Mouse (Mus musculus): Measurements from ENCODE around the gene Hbs1l. TPM values are rescaled to one million over a fixed set of nuclear protein-coding genes. Genes with fewer than 3 reads are reported as not detected.

The Hbs1l gene
- polyA plus RNA-seq, 1 experiment from 2014 or later, result 142 TPM

DNA sequence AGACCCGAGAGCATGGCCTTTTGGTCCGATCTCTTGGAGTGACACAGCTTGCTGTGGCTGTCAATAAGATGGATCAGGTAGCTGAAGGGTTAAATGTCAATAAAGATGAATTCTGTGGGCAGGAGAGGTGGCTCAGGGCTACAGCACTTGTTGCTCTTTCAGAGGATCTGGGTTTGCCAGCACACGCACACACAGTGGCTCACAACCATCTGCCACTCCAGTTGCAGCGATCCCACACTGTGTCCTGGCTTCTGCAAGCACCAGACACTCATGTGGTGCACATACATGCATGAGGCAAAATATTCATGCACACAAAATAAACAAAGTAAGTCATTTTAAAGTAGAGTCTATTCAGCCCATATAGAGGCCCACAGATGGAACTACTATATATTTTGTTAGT lies 51.6 kb downstream of the Hbs1l start:
- H3K9ac ChIP-seq (ENCODE audit: low read length), result no peak overlapping the region
- H3K27me3 ChIP-seq (ENCODE audit: control insufficient read depth, insufficient read depth, low read length), result no peaks in the 10 kb centered on the region
- peaks cover 9% of the 10 kb centered on the region; the same call in 1 of the 2 replicates for H3K36me3 ChIP-seq (ENCODE audit: control insufficient read depth, insufficient read depth, low read length)
- ATAC-seq (replicated peaks; ENCODE audit: low FRiP score) (no peak), DNase-seq (ENCODE audit: low spot score) (no peak)
- no peak overlapping the region for H3K27ac ChIP-seq (ENCODE audit: low read depth, low read length)
- H3K4me3 ChIP-seq (ENCODE audit: low read depth, low read length), result no peak overlapping the region
- H3K4me2 ChIP-seq (ENCODE audit: low read depth, low read length, severe bottlenecking), result no peak overlapping the region
- H3K4me1 ChIP-seq (replicated peaks; ENCODE audit: control insufficient read depth, insufficient read depth, low read length), result no peaks in the 10 kb centered on the region
- WGBS, result 91% methylated on average over 4 of the region's 4 CpGs
- no peaks in the 10 kb centered on the region for H3K9me3 ChIP-seq (ENCODE audit: control insufficient read depth, low read length)

DNA sequence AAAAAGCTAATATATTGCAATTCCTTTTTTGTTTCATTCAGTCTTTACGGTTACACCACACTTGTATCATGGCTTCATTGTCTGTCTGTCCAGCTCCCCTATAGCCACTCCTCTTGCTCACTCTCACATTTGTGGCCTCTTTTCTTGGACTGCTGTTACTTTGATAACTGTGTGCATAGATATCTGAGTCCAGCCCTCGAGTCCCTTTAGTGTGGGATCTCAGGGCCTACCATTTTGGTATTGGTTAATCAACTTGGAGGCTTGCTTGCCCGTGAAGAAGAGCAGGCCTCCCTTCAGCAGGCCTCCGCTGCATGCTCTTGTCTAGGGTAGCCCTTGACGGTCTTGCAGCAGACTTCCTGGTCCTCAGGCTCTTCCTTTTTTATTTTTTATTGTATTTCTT lies 53.7 kb downstream of the Hbs1l start:
- no peaks in the 10 kb centered on the region for H3K4me1 ChIP-seq (replicated peaks; ENCODE audit: control insufficient read depth, insufficient read depth, low read length)
- H3K27me3 ChIP-seq (ENCODE audit: control insufficient read depth, insufficient read depth, low read length), result no peaks in the 10 kb centered on the region
- peaks cover 9% of the 10 kb centered on the region; the same call in 1 of the 2 replicates for H3K36me3 ChIP-seq (ENCODE audit: control insufficient read depth, insufficient read depth, low read length)
- H3K9me3 ChIP-seq (ENCODE audit: control insufficient read depth, low read length), result no peaks in the 10 kb centered on the region
- H3K27ac ChIP-seq (ENCODE audit: low read depth, low read length), result no peak overlapping the region
- no peak overlapping the region for H3K4me3 ChIP-seq (ENCODE audit: low read depth, low read length)
- DNase-seq (ENCODE audit: low spot score) (no peak), ATAC-seq (replicated peaks; ENCODE audit: low FRiP score) (no peak)
- H3K9ac ChIP-seq (ENCODE audit: low read length), result no peak overlapping the region
- no peak overlapping the region for H3K4me2 ChIP-seq (ENCODE audit: low read depth, low read length, severe bottlenecking)
- WGBS, result 93% methylated on average over 5 of the region's 5 CpGs

DNA sequence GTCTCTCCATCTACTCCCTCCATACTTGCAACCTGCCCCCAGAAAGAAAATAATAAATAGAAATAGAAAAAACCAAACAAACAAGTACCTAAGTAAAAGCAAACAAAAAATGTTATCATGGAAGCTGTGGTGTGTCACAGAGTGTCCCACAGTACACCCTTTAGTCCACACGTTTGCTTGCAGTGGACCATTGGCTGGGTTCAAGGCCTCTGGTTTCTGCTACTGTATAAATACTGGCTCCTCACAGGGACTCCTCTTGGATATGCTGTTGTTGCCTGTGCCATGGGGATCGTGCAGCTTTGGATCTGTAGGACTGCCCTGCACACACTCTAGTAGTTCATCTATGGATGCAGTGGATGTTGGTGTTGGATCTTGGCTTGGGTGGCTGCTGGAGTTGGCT lies 54.2 kb downstream of the Hbs1l start:
- Histone ChIP-seq H3K4me1 (replicated peaks; ENCODE audit: control insufficient read depth, insufficient read depth, low read length) (no peaks in the 10 kb centered on the region), H3K27me3 (ENCODE audit: control insufficient read depth, insufficient read depth, low read length) (no peaks in the 10 kb centered on the region), H3K4me3 (ENCODE audit: low read depth, low read length) (no peak overlapping the region), H3K9ac (ENCODE audit: low read length) (no peak overlapping the region), H3K4me2 (ENCODE audit: low read depth, low read length, severe bottlenecking) (no peak overlapping the region), H3K27ac (ENCODE audit: low read depth, low read length) (no peak overlapping the region), H3K9me3 (ENCODE audit: control insufficient read depth, low read length) (no peaks in the 10 kb centered on the region), H3K36me3 (ENCODE audit: control insufficient read depth, insufficient read depth, low read length) (peaks cover 13% of the 10 kb centered on the region; the same call in 1 of the 2 replicates)
- DNase-seq (ENCODE audit: low spot score) (no peak), ATAC-seq (replicated peaks; ENCODE audit: low FRiP score) (no peak)
- 86% methylated on average over 2 of the region's 2 CpGs for WGBS

DNA sequence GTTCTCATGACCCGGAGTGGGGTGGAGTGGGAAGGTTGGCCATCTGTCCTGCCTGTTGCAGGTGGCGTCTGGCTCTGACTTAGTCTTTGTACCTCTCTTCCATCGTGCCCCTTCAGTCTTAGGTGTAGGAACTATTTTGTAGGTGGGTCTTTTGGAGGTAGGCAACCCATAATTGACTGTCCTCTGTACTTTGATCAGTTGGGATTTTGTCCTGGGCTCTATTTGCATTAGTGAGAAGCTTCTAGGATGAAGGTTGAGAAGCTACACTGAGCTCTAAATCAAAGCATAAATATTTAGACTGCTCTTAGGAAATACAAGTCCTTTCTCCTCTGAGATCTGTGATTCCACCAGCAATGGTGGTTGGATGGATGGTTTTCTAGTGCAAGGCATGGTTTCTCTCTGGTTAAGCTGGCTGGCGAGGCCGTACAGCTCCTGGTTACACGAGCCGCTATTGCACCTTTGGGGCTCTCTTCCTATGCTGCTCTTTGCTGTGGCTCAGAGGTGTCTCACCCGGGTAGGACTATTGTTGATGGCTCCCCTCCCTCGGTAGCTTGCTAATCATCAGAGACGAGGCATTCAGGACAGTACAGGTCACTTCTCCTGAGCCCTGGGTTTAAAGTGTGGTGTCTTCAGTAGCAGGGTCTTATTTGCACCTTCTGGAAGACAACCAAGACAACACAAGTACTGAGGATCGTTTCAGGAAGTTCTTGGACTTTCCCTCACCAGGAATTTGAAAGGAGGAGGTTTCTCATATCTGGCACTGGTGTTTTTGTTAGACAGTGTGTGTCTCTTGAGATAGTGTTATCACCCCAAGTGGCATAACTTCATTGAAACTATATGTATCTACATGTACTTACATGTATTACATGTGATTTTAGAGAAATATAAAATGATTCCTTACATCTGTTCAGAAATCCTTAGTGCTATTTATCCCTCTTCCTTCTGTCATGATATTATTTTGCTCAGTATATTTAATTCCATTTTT lies 55.0 kb downstream of the Hbs1l start:
- H3K4me1 ChIP-seq (replicated peaks; ENCODE audit: control insufficient read depth, insufficient read depth, low read length), result no peaks in the 10 kb centered on the region
- H3K9me3 ChIP-seq (ENCODE audit: control insufficient read depth, low read length), result no peaks in the 10 kb centered on the region
- WGBS, result 93% methylated on average over 11 of the region's 11 CpGs
- no peaks in the 10 kb centered on the region for H3K27me3 ChIP-seq (ENCODE audit: control insufficient read depth, insufficient read depth, low read length)
- no peak overlapping the region for H3K4me2 ChIP-seq (ENCODE audit: low read depth, low read length, severe bottlenecking)
- no peak overlapping the region for H3K9ac ChIP-seq (ENCODE audit: low read length)
- no peak overlapping the region for H3K4me3 ChIP-seq (ENCODE audit: low read depth, low read length)
- ATAC-seq (replicated peaks; ENCODE audit: low FRiP score) (no peak), DNase-seq (ENCODE audit: low spot score) (no peak)
- H3K36me3 ChIP-seq (ENCODE audit: control insufficient read depth, insufficient read depth, low read length), result peaks cover 13% of the 10 kb centered on the region; the same call in 1 of the 2 replicates
- H3K27ac ChIP-seq (ENCODE audit: low read depth, low read length), result no peak overlapping the region

DNA sequence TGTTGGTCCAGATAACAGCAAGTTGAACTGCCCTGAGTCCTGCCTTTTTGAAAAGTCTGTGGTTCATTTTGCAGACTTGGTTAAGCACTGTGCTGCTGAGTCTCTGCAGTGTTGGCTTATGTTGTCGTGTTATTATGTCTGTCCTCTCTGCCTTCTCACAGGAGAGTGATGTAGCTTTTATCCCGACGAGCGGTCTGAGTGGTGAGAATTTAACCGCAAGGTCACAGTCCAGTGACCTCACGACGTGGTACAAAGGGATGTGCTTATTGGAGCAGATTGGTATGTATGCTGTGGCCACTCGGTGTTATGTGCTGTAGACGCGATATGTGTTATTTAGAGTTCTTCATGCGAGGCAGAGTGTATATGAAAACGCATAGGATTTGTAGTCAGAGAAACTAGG lies 56.0 kb downstream of the Hbs1l start:
- no peaks in the 10 kb centered on the region for H3K27me3 ChIP-seq (ENCODE audit: control insufficient read depth, insufficient read depth, low read length)
- H3K9ac ChIP-seq (ENCODE audit: low read length), result no peak overlapping the region
- H3K9me3 ChIP-seq (ENCODE audit: control insufficient read depth, low read length), result no peaks in the 10 kb centered on the region
- ATAC-seq (replicated peaks; ENCODE audit: low FRiP score), result no peak
- WGBS, result 75% methylated on average over 12 of the region's 12 CpGs
- H3K36me3 ChIP-seq (ENCODE audit: control insufficient read depth, insufficient read depth, low read length), result peaks cover 13% of the 10 kb centered on the region; the same call in 1 of the 2 replicates
- H3K4me1 ChIP-seq (replicated peaks; ENCODE audit: control insufficient read depth, insufficient read depth, low read length), result no peaks in the 10 kb centered on the region
- H3K4me2 ChIP-seq (ENCODE audit: low read depth, low read length, severe bottlenecking), result no peak overlapping the region
- no peak overlapping the region for H3K4me3 ChIP-seq (ENCODE audit: low read depth, low read length)
- no peak overlapping the region for H3K27ac ChIP-seq (ENCODE audit: low read depth, low read length)
- DNase-seq (ENCODE audit: low spot score), result no peak

DNA sequence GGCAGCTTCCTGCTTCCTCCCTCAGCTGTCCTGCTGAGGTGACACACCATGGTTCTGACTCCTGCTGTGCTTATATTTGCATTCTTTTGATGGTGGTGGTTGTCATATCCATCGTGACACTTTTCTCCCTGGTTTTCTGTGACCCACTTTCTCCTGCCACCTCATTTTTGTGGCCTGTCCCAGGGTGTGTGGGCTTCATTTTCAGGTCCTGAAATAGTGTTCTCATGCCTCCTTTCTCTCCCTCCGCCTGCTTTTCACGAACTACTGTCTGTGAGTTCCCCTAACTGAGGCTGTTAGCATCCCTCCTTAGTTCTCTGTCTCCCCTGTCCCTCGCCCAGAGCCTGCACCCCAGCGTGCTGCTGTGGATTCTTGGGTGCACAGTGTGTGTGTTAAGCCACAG lies 58.1 kb downstream of the Hbs1l start:
- Histone ChIP-seq H3K36me3 (ENCODE audit: control insufficient read depth, insufficient read depth, low read length) (peaks cover 10% of the 10 kb centered on the region; the same call in 1 of the 2 replicates), H3K4me3 (ENCODE audit: low read depth, low read length) (no peak overlapping the region), H3K27me3 (ENCODE audit: control insufficient read depth, insufficient read depth, low read length) (no peaks in the 10 kb centered on the region), H3K4me1 (replicated peaks; ENCODE audit: control insufficient read depth, insufficient read depth, low read length) (no peaks in the 10 kb centered on the region), H3K9me3 (ENCODE audit: control insufficient read depth, low read length) (no peaks in the 10 kb centered on the region), H3K9ac (ENCODE audit: low read length) (no peak overlapping the region), H3K4me2 (ENCODE audit: low read depth, low read length, severe bottlenecking) (no peak overlapping the region), H3K27ac (ENCODE audit: low read depth, low read length) (no peak overlapping the region)
- ATAC-seq (replicated peaks; ENCODE audit: low FRiP score), result no peak
- 84% methylated on average over 5 of the region's 5 CpGs for WGBS
- no peak for DNase-seq (ENCODE audit: low spot score)

DNA sequence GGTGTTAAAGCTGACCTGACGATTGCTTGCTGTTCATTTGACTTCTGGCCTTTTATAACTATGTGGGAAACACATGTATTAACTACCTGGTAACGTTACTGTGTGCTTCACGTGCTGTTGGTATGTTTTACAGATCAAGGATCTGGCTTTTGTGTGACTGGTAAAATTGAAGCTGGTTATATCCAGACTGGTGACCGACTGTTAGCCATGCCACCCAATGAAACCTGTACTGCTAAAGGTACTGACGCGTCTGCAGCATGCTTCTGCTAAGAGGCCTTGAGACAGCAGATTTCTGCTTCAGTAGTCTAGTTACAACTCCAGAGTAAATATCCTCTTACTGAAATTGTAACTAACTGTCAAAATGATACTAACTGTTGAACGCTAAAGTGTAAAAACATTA lies 58.7 kb downstream of the Hbs1l start:
- whole genome bisulfite sequencing, result 94% methylated on average over 7 of the region's 7 CpGs
- peaks cover 10% of the 10 kb centered on the region; the same call in 1 of the 2 replicates for H3K36me3 ChIP-seq (ENCODE audit: control insufficient read depth, insufficient read depth, low read length)

DNA sequence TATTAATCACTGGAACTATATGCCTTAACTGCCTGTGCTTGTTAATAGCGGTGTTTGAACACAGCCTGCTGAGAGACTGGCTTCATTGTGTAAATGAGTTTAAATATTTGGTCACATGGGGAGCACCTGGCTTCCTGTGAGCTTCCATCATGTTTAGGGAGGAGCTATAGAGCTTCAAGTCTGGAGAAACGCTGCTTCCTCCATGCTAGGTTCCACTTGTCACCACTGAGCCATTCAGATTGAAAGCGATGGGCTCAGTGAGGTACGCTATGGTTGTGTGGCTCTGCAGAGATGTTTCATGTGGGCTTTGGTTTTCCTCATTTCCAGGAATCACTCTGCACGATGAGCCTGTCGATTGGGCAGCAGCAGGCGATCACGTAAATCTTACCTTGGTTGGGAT lies 62.2 kb downstream of the Hbs1l start:
- ATAC-seq (replicated peaks; ENCODE audit: low FRiP score) (no peak), DNase-seq (ENCODE audit: low spot score) (no peak)
- no peak overlapping the region for H3K4me2 ChIP-seq (ENCODE audit: low read depth, low read length, severe bottlenecking)
- H3K27me3 ChIP-seq (ENCODE audit: control insufficient read depth, insufficient read depth, low read length), result no peaks in the 10 kb centered on the region
- WGBS, result 96% methylated on average over 8 of the region's 8 CpGs
- no peaks in the 10 kb centered on the region for H3K9me3 ChIP-seq (ENCODE audit: control insufficient read depth, low read length)
- H3K4me3 ChIP-seq (ENCODE audit: low read depth, low read length), result no peak overlapping the region
- peaks cover 4% of the 10 kb centered on the region; the same call in 1 of the 2 replicates for H3K36me3 ChIP-seq (ENCODE audit: control insufficient read depth, insufficient read depth, low read length)
- H3K4me1 ChIP-seq (replicated peaks; ENCODE audit: control insufficient read depth, insufficient read depth, low read length), result no peaks in the 10 kb centered on the region
- H3K27ac ChIP-seq (ENCODE audit: low read depth, low read length), result no peak overlapping the region
- H3K9ac ChIP-seq (ENCODE audit: low read length), result no peak overlapping the region

More for the DNA sequence above, 58.7 kb downstream of the Hbs1l start:
- DNase-seq (ENCODE audit: low spot score) (no peak), ATAC-seq (replicated peaks; ENCODE audit: low FRiP score) (no peak)
- Histone ChIP-seq H3K9me3 (ENCODE audit: control insufficient read depth, low read length) (no peaks in the 10 kb centered on the region), H3K4me2 (ENCODE audit: low read depth, low read length, severe bottlenecking) (no peak overlapping the region), H3K27me3 (ENCODE audit: control insufficient read depth, insufficient read depth, low read length) (no peaks in the 10 kb centered on the region), H3K9ac (ENCODE audit: low read length) (no peak overlapping the region), H3K4me3 (ENCODE audit: low read depth, low read length) (no peak overlapping the region), H3K4me1 (replicated peaks; ENCODE audit: control insufficient read depth, insufficient read depth, low read length) (no peaks in the 10 kb centered on the region), H3K27ac (ENCODE audit: low read depth, low read length) (no peak overlapping the region)

Data from forebrain, embryonic 11.5 days (tissue).